Mouse (Mus musculus) spleen, adult 2 months (tissue): ENCODE data around the gene Plekho1.

Source experiments
- CTCF ChIP-seq: fragments of 200-500 bp; IDR thresholded peaks from 2 replicates; pipeline ENCODE4 v1.5.1; 2011; ENCODE audit warnings: mild to moderate bottlenecking, inconsistent platforms; ENCODE audit not compliant: insufficient read depth, insufficient read length, insufficient replicate concordance; ENCODE audit errors: extremely low read depth
- POLR2A ChIP-seq: fragments of 200-500 bp; IDR thresholded peaks from 2 replicates; pipeline ENCODE4 v1.6.1; 2011; ENCODE audit warnings: low read depth, low read length, inconsistent platforms

DNA sequence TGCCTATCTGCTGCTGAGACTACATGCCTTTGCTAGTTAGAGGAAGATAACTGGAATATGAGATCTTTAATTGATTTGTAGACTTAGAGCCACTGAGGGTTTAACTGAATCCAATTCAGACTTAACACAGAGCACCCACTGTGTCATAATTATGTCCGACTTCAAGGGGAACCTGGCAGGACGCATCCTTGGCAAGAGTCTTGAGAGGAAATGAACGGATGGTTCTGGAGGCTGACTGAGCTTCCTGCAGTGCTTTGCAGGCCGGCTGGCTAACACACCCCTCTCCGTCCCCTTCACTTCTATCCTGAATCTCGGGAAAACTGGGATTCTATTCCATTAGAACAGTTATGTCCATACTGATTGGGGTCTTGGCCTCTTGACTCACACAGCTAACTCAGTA is 12.7 kb upstream of the Plekho1 start:
- TF ChIP-seq CTCF (no peak), POLR2A (no peak)
